Mouse (Mus musculus) gastrocnemius, postnatal 36 days (tissue): ENCODE results near the gene Fam57b. TPM values are rescaled to one million over a fixed set of nuclear protein-coding genes. Genes with fewer than 3 reads are reported as not detected.

Experiments
- DNase-seq, 2 experiments: peaks; one replicate each; pipeline ENCODE4 v3.0.0; 2022
- intact Hi-C: fragments of 180-260 bp; cut with DNase I; formaldehyde crosslinking; loops from one replicate; pipeline ENCODE4 v1.15.1; 2025
- total RNA-seq, 2 experiments: library from RNA; stranded (reverse); gene quantifications; 2 replicates each; pipeline ENCODE4 v1.2.3; 2021

Gene Fam57b
- total RNA-seq, 2 experiments from 2014 or later, result 55.8 to 67.4 TPM

DNA sequence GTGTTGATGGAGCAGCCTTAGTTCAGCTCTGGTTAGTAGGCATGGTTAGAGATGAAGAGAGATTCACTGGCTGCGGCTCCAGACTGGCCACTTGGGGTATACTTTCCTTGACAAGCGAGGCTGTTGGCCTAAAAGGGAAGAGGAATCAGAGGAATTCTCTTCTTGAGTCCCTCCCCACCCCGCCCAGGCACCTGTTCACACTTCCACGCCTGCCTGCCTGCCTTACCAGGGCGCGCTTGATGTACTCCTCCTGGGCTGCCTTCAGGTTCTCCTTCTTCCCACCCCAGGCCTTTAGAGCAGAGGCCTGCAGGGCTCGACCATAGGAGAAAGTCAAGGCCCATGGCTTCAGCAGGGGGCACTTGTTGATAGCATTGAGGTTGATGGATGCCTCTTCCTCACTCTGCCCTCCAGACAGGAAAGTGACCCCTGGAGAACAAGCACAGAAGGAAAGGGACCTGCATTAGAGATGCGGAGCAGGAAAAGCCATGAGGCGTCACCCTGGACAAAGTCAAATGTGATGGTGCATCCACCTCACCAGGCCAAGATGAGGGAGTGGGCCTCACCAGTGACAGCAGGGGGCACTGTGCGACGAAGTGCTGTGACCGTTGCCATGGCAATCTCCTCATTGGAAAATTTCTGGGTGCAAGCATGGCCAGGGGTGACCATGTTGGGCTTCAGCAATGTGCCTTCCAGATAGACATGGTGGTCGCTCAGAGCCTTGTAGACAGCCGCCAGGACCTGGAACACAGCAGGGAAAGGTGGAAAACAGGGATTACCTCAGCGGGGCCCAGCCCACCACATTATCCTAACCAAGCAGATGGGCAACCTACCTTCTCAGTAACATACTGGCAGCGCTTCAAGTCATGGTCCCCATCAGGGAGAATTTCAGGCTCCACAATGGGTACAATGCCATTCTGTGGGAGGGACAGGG lies 1.8 kb upstream of the Fam57b start:
- peak in 1 of 2 experiments; percentile 35 for DNase-seq
- intact Hi-C loops, result no loop called here

DNA sequence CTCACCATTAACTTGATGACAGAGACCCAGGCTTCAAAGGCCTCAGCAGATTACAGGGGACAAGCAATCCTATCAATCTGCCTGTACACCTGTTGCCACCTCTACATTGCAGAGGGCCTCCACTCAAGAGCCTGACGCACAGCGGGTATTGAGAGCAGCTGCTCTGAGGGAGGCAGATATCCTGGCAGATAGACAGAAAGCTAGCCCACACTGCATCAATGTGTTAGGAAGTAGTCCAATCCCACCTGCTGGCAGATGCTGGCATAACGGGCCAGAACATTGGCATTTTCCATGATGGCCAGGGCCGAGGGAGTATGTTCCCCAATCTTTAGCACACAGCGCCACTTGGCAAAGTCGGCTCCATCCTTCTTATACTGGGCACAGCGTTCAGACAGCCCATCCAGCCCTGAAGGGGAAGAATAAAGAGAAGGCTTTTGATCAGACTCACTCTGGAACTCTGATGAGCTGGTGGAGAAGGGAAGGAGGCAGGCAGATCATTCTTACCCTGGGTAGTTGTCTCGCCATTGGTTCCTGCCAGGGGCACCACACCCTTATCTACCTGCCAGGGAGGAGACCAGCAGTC lies 1.0 kb upstream of the Fam57b start:
- DNase-seq, result peak in 1 of 2 experiments; percentile 45
- intact Hi-C loops, result no loop called here

DNA sequence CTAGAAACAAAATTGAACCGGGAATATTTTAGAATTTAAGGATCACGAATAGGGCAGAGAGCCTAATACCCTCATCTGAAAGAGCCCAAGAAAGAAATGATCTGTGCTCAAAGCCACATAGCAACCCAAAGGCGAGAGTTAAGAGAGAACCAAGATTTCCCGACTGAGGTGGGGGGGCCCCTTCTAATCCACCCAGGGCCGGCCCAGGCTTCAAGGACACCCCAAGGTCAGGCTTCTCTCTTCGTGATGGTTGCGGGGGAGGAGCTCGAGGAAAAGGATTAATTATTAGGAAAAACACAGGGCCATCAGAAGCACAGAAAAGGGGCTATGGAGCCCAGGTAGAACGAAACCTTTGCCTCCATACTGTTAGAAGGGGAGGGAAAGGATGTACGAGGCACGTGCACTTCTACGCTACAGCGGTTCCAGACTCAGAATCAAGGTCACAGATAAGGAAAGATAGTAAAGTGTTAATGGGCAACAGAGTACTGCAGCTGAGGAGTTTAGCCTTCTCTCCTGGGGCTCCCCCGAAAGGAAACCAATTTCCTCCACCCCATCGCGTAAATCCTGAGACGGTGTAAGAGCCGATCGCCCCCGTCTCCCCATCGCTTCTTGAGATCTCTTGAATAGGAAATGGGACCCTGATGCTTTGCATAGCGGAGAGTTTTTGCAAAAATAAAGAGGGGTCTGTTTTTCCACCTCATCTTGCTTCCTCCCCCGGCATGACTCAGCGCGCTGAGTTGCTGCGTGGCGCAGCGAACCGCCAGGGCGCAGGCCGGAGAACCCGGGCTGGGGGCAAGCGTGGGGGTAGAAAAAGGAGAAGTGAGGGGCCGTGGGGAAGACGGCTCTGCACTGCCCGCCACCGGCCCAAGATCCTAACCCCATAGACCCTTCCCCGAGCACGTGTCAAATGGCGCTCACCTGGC lies 920 bp downstream of the Fam57b start:
- DNase-seq, result peak in 1 of 2 experiments; percentile 31

GRCm38 (mm10) chr7:126799050-126799467 lies 1.6 kb downstream of the Fam57b start:
- intact Hi-C loops, result no loop called here
- DNase-seq, result peak; percentile 88 to 95

More for the DNA sequence above, 920 bp downstream of the Fam57b start:
- intact Hi-C loops, result no loop called here

- peak; percentile 74 for DNase-seq
- intact Hi-C loops, result loop anchor here (5.0 kb wide), 1 partner anchor 413 kb away; no protein-coding TSS in a partner anchor
Measured at GRCm38 (mm10) chr7:126799468-126800268, 2.2 kb downstream of the Fam57b start.

DNA sequence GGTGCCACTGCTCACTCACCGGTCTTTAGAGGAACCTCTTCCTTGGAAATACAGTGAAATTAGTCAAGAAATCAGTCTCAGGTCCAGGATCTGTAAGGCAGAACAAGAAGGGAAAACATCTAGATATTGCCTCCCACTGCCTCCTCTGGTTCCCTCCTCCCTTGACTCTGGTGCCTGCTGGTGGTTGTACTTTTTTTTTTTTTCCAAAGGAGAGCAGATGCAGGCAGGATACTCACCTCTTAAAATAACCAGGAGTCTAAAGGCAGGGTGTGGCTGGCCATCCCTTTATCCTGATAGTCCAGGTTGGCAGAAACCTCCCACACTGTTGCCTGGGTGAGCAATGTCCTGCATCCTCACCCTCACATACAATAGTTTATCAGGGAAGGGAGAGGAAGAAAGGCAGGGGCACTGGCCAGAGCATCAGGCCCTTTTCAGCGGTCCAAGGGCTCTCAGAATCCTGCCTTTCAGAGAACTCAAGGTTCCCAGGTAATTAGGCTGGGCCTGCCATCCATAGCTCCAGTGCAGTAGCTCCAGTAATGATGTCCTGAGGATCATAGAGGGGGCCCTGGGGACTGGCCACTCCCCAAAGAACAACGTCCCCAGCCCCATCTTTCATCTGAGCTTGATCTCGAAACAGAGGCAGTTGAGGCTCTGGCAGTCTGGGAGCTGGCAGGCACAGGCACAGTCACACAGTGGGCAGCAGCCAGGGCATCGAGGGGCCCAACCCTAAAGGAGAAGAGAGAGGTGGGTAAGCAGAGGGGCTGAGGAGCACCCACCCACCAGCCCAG lies 3.0 kb downstream of the Fam57b start:
- DNase-seq, result no peak
- intact Hi-C loops, result loop anchor here (5.0 kb wide), 1 partner anchor 412 kb away; no protein-coding TSS in a partner anchor

DNA sequence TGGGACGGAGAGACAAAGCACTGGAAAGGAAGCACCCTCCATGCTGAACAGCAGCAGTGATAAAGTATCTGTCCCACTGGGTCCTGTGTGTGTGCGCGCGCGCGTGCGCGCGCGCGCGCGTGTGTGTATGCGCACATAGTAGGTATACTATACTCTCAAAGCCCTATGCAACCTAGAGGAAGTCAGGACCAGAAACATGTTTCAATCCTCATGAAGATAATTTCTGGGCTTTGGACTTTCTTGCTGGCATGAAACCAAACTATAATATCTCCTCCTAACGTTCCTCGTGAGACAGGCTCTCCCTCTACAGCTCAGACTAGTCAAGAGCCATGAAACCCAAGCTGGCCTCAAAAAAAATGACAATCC lies 3.6 kb downstream of the Fam57b start:
- DNase-seq, result no peak
- intact Hi-C loops, result loop anchor here (5.0 kb wide), 1 partner anchor 411 kb away; no protein-coding TSS in a partner anchor

DNA sequence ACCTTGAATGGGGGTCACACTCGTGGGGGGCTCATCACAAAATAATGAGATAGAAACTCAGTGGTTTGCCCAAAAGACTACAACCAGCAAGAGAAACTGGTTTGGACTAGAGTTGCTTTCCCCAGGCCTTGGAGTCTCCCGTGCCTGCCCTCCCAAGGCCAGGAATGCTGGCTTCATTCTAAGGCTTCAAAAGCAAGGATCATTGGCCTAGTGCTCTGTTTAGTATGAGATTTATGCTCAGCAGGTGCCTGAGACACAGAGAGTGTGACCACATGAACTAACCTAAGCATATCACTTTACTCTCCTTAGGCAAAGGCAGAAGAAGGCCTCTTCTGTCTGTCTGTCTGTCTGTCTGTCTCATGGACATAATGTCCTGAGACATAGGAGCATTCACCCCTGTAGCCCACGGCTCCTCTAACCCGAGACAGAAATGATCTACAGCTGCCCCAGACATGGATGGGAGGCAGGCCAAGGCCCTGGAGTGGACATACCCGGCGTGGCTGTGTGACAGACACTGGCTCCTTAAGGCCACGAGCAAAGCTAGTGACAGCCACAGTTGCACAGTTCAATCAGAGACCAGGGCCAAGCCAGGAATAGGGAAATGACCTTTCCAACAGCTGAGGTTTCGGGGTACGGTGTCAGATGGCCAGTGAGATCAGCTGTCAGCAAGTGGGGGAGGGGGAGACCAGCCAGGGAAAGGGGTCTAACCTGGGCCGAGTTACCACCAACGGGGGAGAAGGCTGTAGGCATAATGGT lies 4.8 kb downstream of the Fam57b start:
- intact Hi-C loops, result loop anchor here (5.0 kb wide), 1 partner anchor 410 kb away; no protein-coding TSS in a partner anchor
- DNase-seq, result peak; percentile 64 to 65

- no peak for DNase-seq
- intact Hi-C loops, result loop anchor here (5.0 kb wide), 1 partner anchor 409 kb away; no protein-coding TSS in a partner anchor
Measured at GRCm38 (mm10) chr7:126803181-126803580, 5.7 kb downstream of the Fam57b start.

DNA sequence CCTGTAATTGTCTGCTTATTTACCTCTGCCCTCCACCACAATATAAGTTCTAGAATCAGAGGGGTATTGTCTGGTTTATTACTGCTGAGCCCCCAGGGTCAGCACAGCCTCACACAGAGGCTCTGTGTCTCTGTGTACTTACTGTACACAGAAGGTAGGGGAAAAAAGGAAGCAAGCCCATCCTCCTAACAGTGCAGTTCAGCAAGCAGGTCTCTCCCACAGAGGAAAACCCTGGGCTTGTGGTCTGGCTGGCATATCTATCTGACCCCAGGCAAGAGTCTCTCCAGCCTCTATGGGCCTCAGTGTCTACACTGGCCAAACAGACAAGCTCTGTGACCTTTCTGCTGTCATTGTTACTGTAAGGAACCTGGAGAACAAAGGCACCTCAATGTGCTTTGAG lies 6.3 kb downstream of the Fam57b start:
- intact Hi-C loops, result loop anchor here (5.0 kb wide), 1 partner anchor 409 kb away; no protein-coding TSS in a partner anchor

GRCm38 (mm10) chr7:126806956-126807355 lies 9.5 kb downstream of the Fam57b start:
- no peak for DNase-seq
- intact Hi-C loops, result no loop called here

More for the DNA sequence above, 6.3 kb downstream of the Fam57b start:
- DNase-seq, result no peak

- intact Hi-C loops, result no loop called here
- no peak for DNase-seq
Measured at GRCm38 (mm10) chr7:126807405-126807804, 9.9 kb downstream of the Fam57b start.

- peak; percentile 79 to 83 for DNase-seq
- intact Hi-C loops, result no loop called here
Measured at GRCm38 (mm10) chr7:126808703-126809455, 11.4 kb downstream of the Fam57b start.

GRCm38 (mm10) chr7:126809723-126810369 lies 12.4 kb downstream of the Fam57b start:
- DNase-seq, result no peak

GRCm38 (mm10) chr7:126815726-126816222 lies 18.3 kb downstream of the Fam57b start:
- intact Hi-C loops, result no loop called here
- peak in 1 of 2 experiments; percentile 6 for DNase-seq

More at GRCm38 (mm10) chr7:126809723-126810369, 12.4 kb downstream of the Fam57b start:
- intact Hi-C loops, result no loop called here

DNA sequence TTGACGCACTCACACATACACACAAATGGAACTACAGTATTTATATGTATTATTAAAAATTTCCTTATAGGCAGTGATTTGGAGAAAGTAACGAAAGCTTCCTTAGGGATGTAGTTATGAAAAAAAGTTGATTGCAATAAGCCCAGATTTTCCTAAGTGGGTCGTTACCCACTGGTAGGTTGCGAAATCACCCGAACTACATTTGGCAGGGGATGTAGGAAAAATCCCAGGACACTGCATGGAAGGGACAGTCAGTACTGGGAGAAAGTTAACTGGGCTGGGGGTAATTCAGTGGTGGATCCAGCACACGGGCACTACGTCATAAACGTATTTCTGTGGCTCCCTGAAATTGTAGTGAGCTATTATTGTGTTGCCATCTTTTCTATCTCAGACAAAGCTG lies 19.0 kb downstream of the Fam57b start:
- peak in 1 of 2 experiments; percentile 9 for DNase-seq
- intact Hi-C loops, result no loop called here
